Mouse (Mus musculus) hindbrain, embryonic 11.5 days (tissue): ENCODE results near the gene Rasa2. TPM values are rescaled to one million over a fixed set of nuclear protein-coding genes. Genes with fewer than 3 reads are reported as not detected.

Experiments used
- ATAC-seq: fragments of 200-750 bp; cut with Nextera tagmentation; 2 replicates; pipeline ENCODE4 v1.8.0; 2017; ENCODE audit warnings: mild to moderate bottlenecking, moderate TSS enrichment, moderate library complexity; ENCODE audit not compliant: low FRiP score
- DNase-seq: peaks from one replicate; pipeline ENCODE4 v3.0.0-alpha.2; 2015; ENCODE audit warnings: low spot score
- H3K27ac ChIP-seq: fragments of 300-500 bp; sonication (generic); 2 replicates; pipeline ENCODE4 v1.5.1; 2014; ENCODE audit warnings: mild to moderate bottlenecking, low read depth, low read length
- H3K27me3 ChIP-seq: fragments of 300-500 bp; sonication (generic); 2 replicates; pipeline ENCODE4 v1.6.1; 2014; ENCODE audit warnings: mild to moderate bottlenecking, low read length, moderate library complexity, mixed read lengths; ENCODE audit not compliant: control insufficient read depth, insufficient read depth
- H3K36me3 ChIP-seq: fragments of 300-500 bp; sonication (generic); 2 replicates; pipeline ENCODE4 v1.6.1; 2014; ENCODE audit warnings: mild to moderate bottlenecking, low read length, moderate library complexity, mixed read lengths; ENCODE audit not compliant: control insufficient read depth, insufficient read depth
- H3K4me1 ChIP-seq: fragments of 300-500 bp; sonication (generic); replicated peaks from 2 replicates; pipeline ENCODE4 v1.6.1; 2014; ENCODE audit warnings: low read length, mixed read lengths; ENCODE audit not compliant: control insufficient read depth, insufficient read depth
- H3K4me2 ChIP-seq: fragments of 300-500 bp; sonication (generic); replicated peaks from 2 replicates; pipeline ENCODE4 v1.6.1; 2014; ENCODE audit warnings: mild to moderate bottlenecking, low read depth, low read length
- H3K4me3 ChIP-seq: fragments of 300-500 bp; sonication (generic); 2 replicates; pipeline ENCODE4 v1.5.1; 2014; ENCODE audit warnings: low read depth, low read length
- H3K9ac ChIP-seq: fragments of 300-500 bp; sonication (generic); 2 replicates; pipeline ENCODE4 v1.6.1; 2014; ENCODE audit warnings: low read depth, low read length
- H3K9me3 ChIP-seq: fragments of 300-500 bp; sonication (generic); 2 replicates; pipeline ENCODE4 v1.6.1; 2016; ENCODE audit warnings: low read length; ENCODE audit not compliant: control insufficient read depth
- WGBS: fragments of 180-500 bp; shearing (Covaris S2); extraction: QIAGEN DNeasy Blood & Tissue Kit; methylation state at CpG from one replicate; pipeline ENCODE4 v1.1.7; 2014; 5-methylcytosine and 5-hydroxymethylcytosine counted together
- polyA plus RNA-seq: library from polyadenylated mRNA; unstranded; fragments of >200 nt; fragmentation: Nextera tagmentation; extraction: Ambion mirVana; gene quantifications from 2 replicates; pipeline ENCODE4 v1.2.1, GENCODE M21; 2014

The Rasa2 gene
- polyA plus RNA-seq, 1 experiment from 2014 or later, result 16.4 TPM

DNA sequence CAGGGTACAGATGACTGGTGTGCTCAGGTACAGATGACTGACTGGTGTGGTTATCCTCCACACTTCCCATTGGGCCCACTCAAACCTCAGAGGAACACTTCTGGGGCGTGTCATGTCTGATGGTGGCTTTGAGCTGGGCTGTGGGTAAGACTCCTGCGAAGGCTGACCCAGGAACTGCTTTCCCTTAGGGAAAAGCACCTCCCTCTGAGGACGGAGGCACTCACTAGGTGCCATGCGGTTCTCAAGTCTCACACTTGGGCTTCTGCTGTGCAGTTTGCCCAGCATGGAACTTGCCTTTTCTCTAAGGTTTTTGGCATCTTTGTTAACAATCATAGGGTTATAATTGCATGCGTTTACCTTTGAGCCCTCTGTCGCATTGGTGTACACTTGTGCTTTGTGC is 96.0 kb downstream of the Rasa2 start:
- Histone ChIP-seq H3K27ac (no peak overlapping the region), H3K4me1 (peaks cover 4% of the 10 kb centered on the region; the same call in 1 of the 2 replicates), H3K36me3 (no peaks in the 10 kb centered on the region), H3K9ac (no peak overlapping the region), H3K4me3 (no peak overlapping the region), H3K4me2 (no peak overlapping the region), H3K27me3 (no peaks in the 10 kb centered on the region), H3K9me3 (no peaks in the 10 kb centered on the region)
- 91% methylated on average over 6 of the region's 6 CpGs for WGBS
- DNase-seq (no peak), ATAC-seq (no peak)

DNA sequence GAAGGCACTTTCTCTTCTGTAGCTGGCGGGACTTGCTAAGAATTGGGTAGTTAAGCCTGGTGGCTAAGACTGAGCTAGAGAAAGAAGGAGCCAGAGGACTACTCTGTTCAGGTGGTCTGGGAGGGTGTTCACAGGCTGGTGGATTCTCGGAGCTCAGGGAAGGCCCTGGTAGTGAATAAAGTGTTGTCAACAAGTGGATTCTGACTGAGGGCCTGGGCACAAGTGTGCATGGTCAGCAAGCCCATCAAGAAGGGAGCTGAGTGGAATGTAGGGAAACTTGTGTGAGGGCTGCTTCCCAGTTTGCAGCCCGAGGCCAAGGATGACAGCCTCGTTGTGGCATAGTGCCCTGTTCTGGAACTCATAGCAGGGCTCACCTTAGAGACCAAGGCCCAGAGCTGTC is 97.2 kb downstream of the Rasa2 start:
- no peak for ATAC-seq
- DNase-seq, result no peak

DNA sequence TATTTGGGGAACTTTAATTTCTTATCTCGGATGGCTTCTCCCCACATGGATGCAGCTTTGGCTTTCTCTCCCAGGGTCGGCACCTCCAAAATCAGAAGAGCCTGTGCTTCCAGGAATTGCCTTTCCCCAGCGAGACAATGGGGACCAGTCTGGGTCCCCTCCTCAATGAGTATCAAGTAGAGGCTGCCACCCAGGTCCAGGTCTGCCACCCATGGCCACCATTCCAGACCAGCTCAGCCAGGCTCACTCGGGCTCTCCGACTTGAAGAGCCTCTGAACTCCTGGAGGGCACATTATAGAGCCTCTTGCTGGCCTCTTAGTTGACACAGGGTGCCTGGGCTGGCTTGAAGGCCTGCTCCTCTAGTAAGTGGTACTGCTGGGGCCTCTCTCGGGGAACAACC is 97.9 kb downstream of the Rasa2 start:
- H3K4me3 ChIP-seq, result no peak overlapping the region
- no peak overlapping the region for H3K4me2 ChIP-seq
- H3K4me1 ChIP-seq, result peaks cover 4% of the 10 kb centered on the region; the same call in 1 of the 2 replicates
- WGBS, result 85% methylated on average over 6 of the region's 6 CpGs
- H3K27ac ChIP-seq, result no peak overlapping the region
- no peaks in the 10 kb centered on the region for H3K36me3 ChIP-seq
- H3K27me3 ChIP-seq, result no peaks in the 10 kb centered on the region
- ATAC-seq (no peak), DNase-seq (no peak)
- H3K9ac ChIP-seq, result no peak overlapping the region
- H3K9me3 ChIP-seq, result no peaks in the 10 kb centered on the region

More for the DNA sequence above, 97.2 kb downstream of the Rasa2 start:
- no peak overlapping the region for H3K4me3 ChIP-seq
- no peak overlapping the region for H3K27ac ChIP-seq
- H3K4me2 ChIP-seq, result no peak overlapping the region
- WGBS, result 84% methylated on average over 4 of the region's 4 CpGs
- H3K9me3 ChIP-seq, result no peaks in the 10 kb centered on the region
- peaks cover 4% of the 10 kb centered on the region; the same call in 1 of the 2 replicates for H3K4me1 ChIP-seq
- H3K36me3 ChIP-seq, result no peaks in the 10 kb centered on the region
- no peak overlapping the region for H3K9ac ChIP-seq
- H3K27me3 ChIP-seq, result no peaks in the 10 kb centered on the region

DNA sequence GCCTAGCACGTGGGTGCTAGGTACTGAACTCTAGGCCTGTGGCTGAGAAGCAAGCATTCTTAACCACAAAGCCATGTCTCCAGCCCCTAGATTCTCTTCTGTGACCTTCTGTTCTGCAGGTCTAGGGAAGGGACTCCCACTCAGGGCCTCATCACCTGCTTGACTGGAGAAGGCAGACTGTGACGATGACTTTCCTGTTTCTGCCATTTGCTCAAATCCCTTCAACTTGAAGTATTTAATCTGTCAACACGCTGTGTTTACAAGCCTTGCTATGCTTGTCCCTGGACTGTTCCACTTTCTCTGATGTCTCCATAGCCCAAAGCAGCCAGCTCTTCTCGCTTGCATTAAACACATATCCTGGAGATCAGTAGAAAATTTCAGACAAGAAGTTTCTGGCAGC is 98.9 kb downstream of the Rasa2 start:
- 81% methylated on average over 4 of the region's 4 CpGs for WGBS
- H3K9ac ChIP-seq, result no peak overlapping the region
- peaks cover 4% of the 10 kb centered on the region; the same call in 1 of the 2 replicates for H3K4me1 ChIP-seq
- H3K27ac ChIP-seq, result no peak overlapping the region
- DNase-seq (no peak), ATAC-seq (no peak)
- no peaks in the 10 kb centered on the region for H3K36me3 ChIP-seq
- no peaks in the 10 kb centered on the region for H3K27me3 ChIP-seq
- H3K9me3 ChIP-seq, result no peaks in the 10 kb centered on the region
- H3K4me3 ChIP-seq, result no peak overlapping the region
- H3K4me2 ChIP-seq, result no peak overlapping the region

DNA sequence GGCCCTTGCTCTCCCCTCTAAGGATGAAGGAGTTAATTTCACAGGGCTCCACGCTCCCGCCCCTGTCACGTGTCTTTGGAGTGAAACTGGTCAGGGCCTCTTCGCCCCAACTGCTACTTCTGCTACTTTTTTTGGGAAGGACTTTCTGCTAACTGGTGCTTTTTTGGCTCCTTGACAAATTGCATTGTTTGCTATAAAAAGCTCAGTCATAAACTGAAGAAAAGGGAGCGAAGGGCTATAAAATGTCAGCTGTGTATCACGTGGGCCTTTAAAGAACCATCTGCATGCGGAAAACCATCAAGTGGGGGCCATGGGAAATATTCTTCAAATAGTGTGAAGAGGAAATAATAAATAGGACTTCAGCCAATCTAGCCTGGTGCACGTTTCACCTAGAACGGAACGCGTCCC is 100.7 kb downstream of the Rasa2 start:
- no peak overlapping the region for H3K4me3 ChIP-seq
- H3K9ac ChIP-seq, result no peak overlapping the region
- ATAC-seq (no peak), DNase-seq (no peak)
- no peak overlapping the region for H3K27ac ChIP-seq
- no peaks in the 10 kb centered on the region for H3K36me3 ChIP-seq
- no peaks in the 10 kb centered on the region for H3K9me3 ChIP-seq
- H3K4me1 ChIP-seq, result no peaks in the 10 kb centered on the region
- WGBS, result 75% methylated on average over 11 of the region's 11 CpGs
- no peaks in the 10 kb centered on the region for H3K27me3 ChIP-seq
- H3K4me2 ChIP-seq, result no peak overlapping the region

DNA sequence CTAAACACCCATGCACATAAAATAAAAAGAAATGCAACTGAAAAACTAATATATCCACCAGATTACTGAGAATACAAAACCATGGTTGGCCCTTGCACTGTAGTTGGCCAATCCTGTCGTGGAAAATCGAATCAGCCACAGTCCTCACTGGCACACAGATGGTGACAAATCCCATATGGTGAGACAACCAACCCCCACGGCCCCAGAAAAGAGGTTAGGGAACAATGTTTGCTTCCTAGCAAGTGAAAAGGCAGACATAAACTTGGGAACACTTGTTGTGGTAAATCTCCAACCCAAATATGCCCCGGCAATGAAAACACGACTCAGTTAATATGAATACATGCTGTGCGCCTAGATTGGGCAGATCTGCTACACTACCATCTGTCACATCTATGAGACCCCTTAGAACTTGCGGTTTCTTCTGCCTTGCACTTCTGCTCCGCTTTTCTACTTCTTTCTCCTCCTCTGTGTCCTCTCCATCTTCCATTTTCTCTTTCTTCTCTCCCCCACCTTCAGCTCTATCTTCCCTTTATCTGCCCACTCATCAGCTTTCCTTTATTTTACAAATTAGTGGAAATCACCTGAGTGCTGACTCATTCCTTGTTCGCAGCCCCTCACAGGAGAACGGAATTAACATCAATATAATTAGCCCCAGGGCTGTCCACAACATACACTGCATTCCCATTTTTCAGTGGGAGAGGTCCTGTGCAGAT is 101.3 kb downstream of the Rasa2 start:
- DNase-seq, result no peak
- 72% methylated on average over 10 of the region's 10 CpGs for WGBS

DNA sequence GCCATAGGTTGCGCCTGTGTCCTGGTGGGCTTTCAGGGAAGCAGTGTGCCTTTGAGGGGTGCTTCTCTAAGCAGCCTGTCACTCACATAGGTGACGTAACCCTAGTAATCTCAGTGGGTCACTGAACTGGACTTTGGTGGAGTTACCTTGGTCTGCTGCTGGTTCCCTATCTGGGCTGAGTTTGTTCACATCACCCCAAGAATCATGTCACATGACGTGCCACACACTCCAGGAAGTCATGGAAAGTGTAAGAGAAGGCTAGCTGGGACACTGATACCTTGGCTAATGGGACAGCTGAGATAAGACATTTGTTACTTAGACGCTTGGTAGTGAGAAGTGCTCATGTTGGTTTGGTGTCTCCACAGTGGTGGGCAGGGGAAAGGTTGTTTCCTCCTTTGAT is 105.4 kb downstream of the Rasa2 start:
- DNase-seq (no peak), ATAC-seq (no peak)
- Histone ChIP-seq H3K4me2 (no peak overlapping the region), H3K27ac (no peak overlapping the region), H3K27me3 (no peaks in the 10 kb centered on the region), H3K9me3 (no peaks in the 10 kb centered on the region), H3K9ac (no peak overlapping the region), H3K4me3 (no peak overlapping the region), H3K36me3 (no peaks in the 10 kb centered on the region), H3K4me1 (no peaks in the 10 kb centered on the region)
- 78% methylated on average over 4 of the region's 4 CpGs for WGBS

More for the DNA sequence above, 101.3 kb downstream of the Rasa2 start:
- H3K4me1 ChIP-seq, result no peaks in the 10 kb centered on the region
- H3K27me3 ChIP-seq, result no peaks in the 10 kb centered on the region
- no peak overlapping the region for H3K4me2 ChIP-seq
- no peaks in the 10 kb centered on the region for H3K9me3 ChIP-seq
- H3K9ac ChIP-seq, result no peak overlapping the region
- ATAC-seq, result no peak
- H3K4me3 ChIP-seq, result no peak overlapping the region
- H3K36me3 ChIP-seq, result no peaks in the 10 kb centered on the region
- no peak overlapping the region for H3K27ac ChIP-seq

DNA sequence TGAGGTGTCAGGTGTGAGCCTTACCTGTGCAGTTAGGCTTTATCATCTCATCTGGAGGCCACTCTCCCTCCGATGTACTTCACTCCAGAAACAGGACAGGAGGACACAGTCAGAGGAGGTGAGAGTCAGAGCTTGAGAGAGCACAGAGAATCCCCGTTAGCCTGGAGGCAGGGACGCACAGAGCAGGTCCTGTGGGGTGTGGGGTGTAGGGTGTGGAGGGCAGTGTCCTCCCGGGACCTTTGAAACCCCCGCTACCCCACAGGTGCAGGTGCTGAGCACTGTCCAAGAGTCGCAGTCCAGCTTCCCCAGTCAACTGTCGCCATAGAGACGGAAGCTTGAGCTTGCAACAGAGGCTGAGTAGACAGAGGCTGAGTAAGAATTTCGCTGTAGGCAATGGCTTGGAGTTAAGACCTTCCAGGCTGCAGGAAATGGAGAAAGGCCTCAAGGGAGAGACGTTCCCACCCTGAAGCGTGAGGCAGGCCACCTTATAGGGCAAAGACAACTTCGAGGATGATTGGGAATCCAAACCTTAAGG is 106.4 kb downstream of the Rasa2 start, which contains the start of gene Gm28729:
Gm28729 (minus strand) TSS at position 293 of the 535 bp plus-strand sequence.
- Histone ChIP-seq H3K9me3 (no peaks in the 10 kb centered on the region), H3K4me3 (no peak within 1 kb of the TSS), H3K4me2 (no peak within 1 kb of the TSS), H3K9ac (no peak within 1 kb of the TSS), H3K27ac (no peak within 1 kb of the TSS), H3K36me3 (no peaks in the 10 kb centered on the region), H3K4me1 (no peaks in the 10 kb centered on the region), H3K27me3 (no peaks in the 10 kb centered on the region)
- 66% methylated on average over 12 of the region's 12 CpGs for WGBS
- ATAC-seq, result no peak
- DNase-seq, result no peak

DNA sequence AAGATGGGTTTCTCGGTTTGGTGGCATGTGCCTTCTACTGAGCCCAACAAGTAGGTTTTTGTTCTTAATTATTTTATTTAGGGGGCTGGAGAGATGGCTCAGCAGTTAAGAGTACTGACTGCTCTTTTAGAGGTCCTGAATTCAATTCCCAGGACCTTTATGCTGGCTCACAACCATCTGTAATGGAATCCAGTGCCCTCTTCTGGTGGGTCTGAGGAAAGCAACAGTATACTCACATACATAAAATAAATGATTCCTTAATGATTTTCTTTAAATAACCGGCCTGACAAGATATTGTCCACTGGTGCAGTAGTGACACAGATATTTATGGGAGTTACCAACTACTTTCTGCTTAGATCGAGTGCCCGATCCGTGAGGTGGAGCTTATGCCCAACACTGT is 108.3 kb downstream of the Rasa2 start:
- ATAC-seq, result no peak

More for the DNA sequence above, 108.3 kb downstream of the Rasa2 start:
- Histone ChIP-seq H3K27ac (no peak overlapping the region), H3K27me3 (no peaks in the 10 kb centered on the region), H3K9me3 (no peaks in the 10 kb centered on the region), H3K36me3 (no peaks in the 10 kb centered on the region), H3K4me3 (no peak overlapping the region), H3K4me2 (no peak overlapping the region), H3K9ac (no peak overlapping the region), H3K4me1 (no peaks in the 10 kb centered on the region)
- DNase-seq, result no peak
- 86% methylated on average over 5 of the region's 5 CpGs for WGBS
